Mouse (Mus musculus) thymus, adult 2 months (tissue): ENCODE data around the gene Adora1. TPM values are rescaled to one million over a fixed set of nuclear protein-coding genes. Genes with fewer than 3 reads are reported as not detected.

Source experiments
- DNase-seq: peaks from one replicate; pipeline ENCODE4 v3.0.0; 2021
- H3K27ac ChIP-seq: fragments of 200-500 bp; 2 replicates; pipeline ENCODE4 v1.5.1; 2012; ENCODE audit warnings: low read length, control low read depth; ENCODE audit not compliant: control insufficient read depth, insufficient read depth
- H3K27me3 ChIP-seq: fragments of 200-500 bp; 2 replicates; pipeline ENCODE4 v1.6.1; 2012; ENCODE audit warnings: mild to moderate bottlenecking, low read length, moderate library complexity, mixed read lengths; ENCODE audit not compliant: control insufficient read depth, insufficient read depth
- H3K36me3 ChIP-seq: fragments of 200-500 bp; 2 replicates; pipeline ENCODE4 v1.6.1; 2012; ENCODE audit warnings: mild to moderate bottlenecking, low read length, moderate library complexity; ENCODE audit not compliant: control insufficient read depth, insufficient read depth
- H3K4me1 ChIP-seq: fragments of 200-500 bp; replicated peaks from 2 replicates; pipeline ENCODE4 v1.6.1; 2012; ENCODE audit warnings: low read length; ENCODE audit not compliant: control insufficient read depth, insufficient read depth
- H3K4me3 ChIP-seq: fragments of 200-500 bp; 2 replicates; pipeline ENCODE4 v1.5.1; 2012; ENCODE audit warnings: mild to moderate bottlenecking, low read length, control low read depth, moderate library complexity; ENCODE audit not compliant: control insufficient read depth, insufficient read depth
- CTCF ChIP-seq: fragments of 200-500 bp; IDR thresholded peaks from 2 replicates; pipeline ENCODE4 v1.5.1; 2012; ENCODE audit warnings: mild to moderate bottlenecking, control low read depth, low read length, moderate library complexity, borderline replicate concordance; ENCODE audit not compliant: control insufficient read depth, poor library complexity, insufficient read depth; ENCODE audit errors: extremely low read depth
- POLR2A ChIP-seq: fragments of 200-500 bp; IDR thresholded peaks from 2 replicates; pipeline ENCODE4 v1.6.1; 2012; ENCODE audit warnings: mild to moderate bottlenecking, low read length, control low read depth, moderate library complexity; ENCODE audit not compliant: control insufficient read depth, poor library complexity, insufficient read depth; ENCODE audit errors: extremely low read depth
- WGBS: fragments of 180-500 bp; shearing (Covaris S2); methylation state at CpG from one replicate; pipeline ENCODE4 v1.1.7; 2018; 5-methylcytosine and 5-hydroxymethylcytosine counted together
- polyA plus RNA-seq: library from polyadenylated mRNA; depleted of rRNA; stranded (reverse); fragments of >200 nt; gene quantifications from 2 replicates; pipeline ENCODE4 v1.2.3, GENCODE M21; 2012

The Adora1 gene
- polyA plus RNA-seq, 1 experiment: 6.2 TPM

GRCm38 (mm10) chr1:134242286-134242685, 7.1 kb upstream of the Adora1 start:
- Histone ChIP-seq H3K27ac (no peak overlapping the region), H3K4me3 (no peak overlapping the region), H3K4me1 (0 out of 2 replicates have a peak, but pooled peaks cover 2% of the 10 kb centered on the region), H3K36me3 (no peaks in the 10 kb centered on the region), H3K27me3 (no peaks in the 10 kb centered on the region)
- no peak for TF ChIP-seq CTCF
- TF ChIP-seq POLR2A: no peak
- no peak for DNase-seq
- 94% methylated on average over 2 of the region's 2 CpGs for WGBS

- Histone ChIP-seq H3K27ac (no peak overlapping the region), H3K4me1 (0 out of 2 replicates have a peak, but pooled peaks cover 2% of the 10 kb centered on the region), H3K4me3 (no peak overlapping the region), H3K27me3 (no peaks in the 10 kb centered on the region), H3K36me3 (no peaks in the 10 kb centered on the region)
- DNase-seq: no peak
- 87% methylated on average over 8 of the region's 8 CpGs for WGBS
- no peak for TF ChIP-seq POLR2A
- no peak for TF ChIP-seq CTCF
Measured at GRCm38 (mm10) chr1:134241298-134241697, 6.1 kb upstream of the Adora1 start.

- no peak overlapping the region for H3K27ac ChIP-seq
- DNase-seq: no peak
- no peaks in the 10 kb centered on the region for H3K27me3 ChIP-seq
- H3K4me1 ChIP-seq: 0 out of 2 replicates have a peak, but pooled peaks cover 2% of the 10 kb centered on the region
- 25% methylated on average over 9 of the region's 9 CpGs for WGBS
- no peak overlapping the region for H3K4me3 ChIP-seq
- TF ChIP-seq POLR2A (no peak), CTCF (no peak)
- no peaks in the 10 kb centered on the region for H3K36me3 ChIP-seq
Measured at GRCm38 (mm10) chr1:134240701-134241100, 5.5 kb upstream of the Adora1 start.

- DNase-seq: no peak
- TF ChIP-seq POLR2A (no peak), CTCF (no peak)
- Histone ChIP-seq H3K27me3 (no peaks in the 10 kb centered on the region; the same call in 1 of the 2 replicates), H3K4me1 (0 out of 2 replicates have a peak, but pooled peaks cover 2% of the 10 kb centered on the region), H3K27ac (no peak overlapping the region), H3K4me3 (no peak overlapping the region), H3K36me3 (no peaks in the 10 kb centered on the region)
- 98% methylated on average over 3 of the region's 3 CpGs for WGBS
Measured at GRCm38 (mm10) chr1:134237438-134237837, 2.2 kb upstream of the Adora1 start.

GRCm38 (mm10) chr1:134236142-134236541, 911 bp upstream of the Adora1 start:
- 0 out of 2 replicates have a peak, but pooled peaks cover 2% of the 10 kb centered on the region for H3K4me1 ChIP-seq
- H3K27ac ChIP-seq: no peak overlapping the region
- WGBS: 66% methylated on average over 3 of the region's 3 CpGs
- H3K27me3 ChIP-seq: no peaks in the 10 kb centered on the region; the same call in 1 of the 2 replicates
- H3K36me3 ChIP-seq: no peaks in the 10 kb centered on the region
- no peak for DNase-seq
- no peak for TF ChIP-seq POLR2A
- TF ChIP-seq CTCF: no peak
- H3K4me3 ChIP-seq: no peak overlapping the region

- Histone ChIP-seq H3K36me3 (no peaks in the 10 kb centered on the region), H3K27ac (no peak overlapping the region), H3K4me3 (no peak overlapping the region), H3K27me3 (no peaks in the 10 kb centered on the region; the same call in 1 of the 2 replicates), H3K4me1 (no peaks in the 10 kb centered on the region)
- no peak for DNase-seq
- 3% methylated on average over 41 of the region's 41 CpGs for WGBS
- no peak for TF ChIP-seq CTCF
- no peak for TF ChIP-seq POLR2A
Measured at GRCm38 (mm10) chr1:134234455-134235390, 508 bp downstream of the Adora1 start.
